Mouse (Mus musculus) T-helper 17 cell (primary cell): ENCODE measurements around the gene Phc2.
"Not testable (repeated sequence)": the region's sequence is repeated elsewhere in the genome, so short reads cannot be mapped to it uniquely, and the experiment has no call there.

Experiments used
- in situ Hi-C, 2 experiments: fragments of 300-600 bp; cut with MboI, MseI; formaldehyde crosslinking; loops; 1 replicate in 1 of 2; 2 replicates in 1 of 2; pipeline ENCODE4 v1.15.1; 2025; ENCODE audit warnings: high pct_unique_total_duplicates in 2 of 2

The Phc2 gene

GRCm38 (mm10) chr4:128641766-128642717 lies 12.5 kb upstream of the Phc2 start:
- in situ Hi-C loops = no loop called here

GRCm38 (mm10) chr4:128645896-128646295 lies 8.6 kb upstream of the Phc2 start:
- in situ Hi-C loops = no loop called here

- in situ Hi-C loops = no loop called here
These were observed 7.7 kb upstream of the Phc2 start for GRCm38 (mm10) chr4:128646762-128647161.

GRCm38 (mm10) chr4:128648567-128649255 lies 5.8 kb upstream of the Phc2 start:
- in situ Hi-C loops = no loop called here

- in situ Hi-C loops = no loop called here
These were observed 3.0 kb upstream of the Phc2 start for GRCm38 (mm10) chr4:128651530-128651929.

GRCm38 (mm10) chr4:128652584-128653298 lies 1.8 kb upstream of the Phc2 start:
- in situ Hi-C loops = no loop called here

- in situ Hi-C loops = no loop called here
These were observed 944 bp downstream of the Phc2 start for GRCm38 (mm10) chr4:128655446-128655845.

- in situ Hi-C loops = no loop called here
These were observed 5.7 kb downstream of the Phc2 start for GRCm38 (mm10) chr4:128660196-128660595.

- in situ Hi-C loops = no loop called here
These were observed 6.6 kb downstream of the Phc2 start for GRCm38 (mm10) chr4:128661063-128661462.

GRCm38 (mm10) chr4:128664002-128664401 lies 9.5 kb downstream of the Phc2 start:
- in situ Hi-C loops = no loop called here

GRCm38 (mm10) chr4:128666362-128666761 lies 11.9 kb downstream of the Phc2 start:
- in situ Hi-C loops = not testable (repeated sequence)

- in situ Hi-C loops = not testable (repeated sequence)
These were observed 12.7 kb downstream of the Phc2 start for GRCm38 (mm10) chr4:128667195-128667594.

- in situ Hi-C loops = no loop called here
These were observed 14.7 kb downstream of the Phc2 start for GRCm38 (mm10) chr4:128669229-128669628.

- in situ Hi-C loops = no loop called here
These were observed 16.2 kb downstream of the Phc2 start for GRCm38 (mm10) chr4:128670566-128671191.

- in situ Hi-C loops = no loop called here
These were observed 18.0 kb downstream of the Phc2 start for GRCm38 (mm10) chr4:128672494-128672893.

- in situ Hi-C loops = no loop called here
These were observed 24.2 kb downstream of the Phc2 start for GRCm38 (mm10) chr4:128678564-128679217.

GRCm38 (mm10) chr4:128681126-128681525 lies 26.6 kb downstream of the Phc2 start:
- in situ Hi-C loops = no loop called here

GRCm38 (mm10) chr4:128682281-128682680 lies 27.8 kb downstream of the Phc2 start:
- in situ Hi-C loops = no loop called here

GRCm38 (mm10) chr4:128683706-128684105 lies 29.2 kb downstream of the Phc2 start:
- in situ Hi-C loops = no loop called here

- in situ Hi-C loops = no loop called here
These were observed 29.6 kb downstream of the Phc2 start for GRCm38 (mm10) chr4:128684108-128684507.

- in situ Hi-C loops = no loop called here
These were observed 34.0 kb downstream of the Phc2 start for GRCm38 (mm10) chr4:128688513-128688913.
